Mouse (Mus musculus) urinary bladder, postnatal 10 days (tissue): ENCODE measurements around the gene Gm28374.

Experiments used
- DNase-seq: peaks from one replicate; pipeline ENCODE4 v3.0.0; 2022; ENCODE audit warnings: low spot score

Gene Gm28374

DNA sequence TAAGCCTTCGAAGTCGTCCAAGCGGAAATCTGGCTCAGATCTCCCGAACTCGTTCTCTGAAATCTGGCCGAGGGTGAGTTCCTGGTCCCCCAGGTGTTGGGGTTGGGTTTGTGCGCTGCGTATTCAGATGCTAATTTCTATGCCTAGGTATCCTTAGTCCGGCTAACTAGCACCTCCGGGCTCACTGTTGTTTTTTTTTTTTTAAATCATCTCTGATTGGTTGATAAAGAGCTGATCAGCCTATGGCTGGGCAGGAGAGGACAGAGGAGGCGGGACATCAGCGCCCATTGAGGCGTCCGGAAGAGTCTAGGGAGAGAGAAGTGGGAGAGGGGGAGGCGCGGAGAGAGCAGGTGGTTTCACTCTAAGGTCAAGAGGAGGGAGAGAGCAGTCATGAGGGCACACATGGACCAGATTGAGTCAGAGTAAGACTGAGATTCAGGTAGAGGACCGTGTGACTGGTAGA lies 3.4 kb upstream of the Gm28374 start:
- DNase-seq: no peak

DNA sequence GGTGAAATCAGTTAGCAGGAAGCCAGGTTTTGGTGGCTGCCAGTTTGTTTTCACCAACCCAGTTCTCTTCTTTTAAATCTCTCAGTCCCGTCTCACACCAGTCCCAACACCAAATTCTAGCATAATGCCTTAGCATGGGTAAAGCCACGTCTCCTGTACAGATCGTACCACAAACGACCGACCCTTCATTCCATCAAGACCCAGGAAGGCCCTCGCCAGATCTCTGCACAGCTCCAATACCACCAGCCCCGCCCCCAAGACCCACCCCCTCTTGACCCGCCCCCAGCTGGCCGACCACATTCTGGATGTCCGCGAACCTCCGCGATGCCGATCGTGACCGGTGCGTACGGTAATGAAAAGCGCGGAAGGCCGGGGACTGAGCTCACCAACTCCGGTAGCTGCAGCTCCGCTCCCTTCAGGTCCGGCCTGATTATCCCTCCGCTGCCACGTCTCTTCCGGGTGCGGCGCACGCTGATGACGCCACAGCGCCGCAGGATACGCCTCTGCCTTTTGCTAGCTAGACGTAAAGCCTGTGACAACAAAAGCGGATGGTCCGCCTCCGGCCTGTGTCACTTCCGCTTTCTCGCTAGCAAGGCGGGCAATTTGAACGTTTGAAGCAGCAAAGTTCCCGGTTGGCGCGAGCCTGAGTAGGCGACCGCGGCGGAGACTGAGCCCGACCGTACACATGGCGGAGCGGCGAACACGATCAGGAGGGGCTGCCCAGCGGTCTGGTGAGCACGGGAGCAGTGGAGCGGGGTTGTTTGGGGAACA lies 2.6 kb upstream of the Gm28374 start, which contains the start of the genes Zfpl1 and Cdca5:
Gene Zfpl1, minus strand, starts transcription at position 479 of the 771 bp plus-strand sequence.
Gene Cdca5, plus strand, starts transcription at position 506 of the 771 bp plus-strand sequence.
- DNase-seq: peak; percentile 83

DNA sequence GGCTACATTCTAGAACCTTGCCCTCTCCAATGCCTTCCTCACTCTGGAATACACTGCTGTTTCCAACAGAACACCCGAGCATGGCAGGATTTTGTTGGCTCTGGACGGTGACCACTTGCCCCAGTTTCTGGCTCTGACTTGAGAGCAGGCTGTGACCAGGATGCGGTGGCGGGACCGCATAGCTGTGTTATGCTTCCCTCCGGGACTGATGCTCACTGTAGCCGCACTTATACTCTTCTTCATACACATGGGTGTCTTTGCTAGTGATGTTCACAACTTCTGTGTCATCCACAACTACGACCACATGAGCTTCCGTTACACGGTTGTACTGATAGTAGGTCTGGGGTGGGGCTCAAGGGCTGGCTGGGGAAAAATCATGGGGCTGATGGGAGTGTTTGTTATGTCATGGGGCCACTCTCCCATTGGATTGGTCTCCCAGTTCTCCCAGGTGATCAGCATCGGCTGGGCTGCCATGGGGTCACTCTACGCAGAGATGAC lies 2.0 kb downstream of the Gm28374 start, which contains the start of gene Tmem262:
Gene Tmem262, plus strand, starts transcription at position 51 of the 498 bp plus-strand sequence.
- no peak for DNase-seq

DNA sequence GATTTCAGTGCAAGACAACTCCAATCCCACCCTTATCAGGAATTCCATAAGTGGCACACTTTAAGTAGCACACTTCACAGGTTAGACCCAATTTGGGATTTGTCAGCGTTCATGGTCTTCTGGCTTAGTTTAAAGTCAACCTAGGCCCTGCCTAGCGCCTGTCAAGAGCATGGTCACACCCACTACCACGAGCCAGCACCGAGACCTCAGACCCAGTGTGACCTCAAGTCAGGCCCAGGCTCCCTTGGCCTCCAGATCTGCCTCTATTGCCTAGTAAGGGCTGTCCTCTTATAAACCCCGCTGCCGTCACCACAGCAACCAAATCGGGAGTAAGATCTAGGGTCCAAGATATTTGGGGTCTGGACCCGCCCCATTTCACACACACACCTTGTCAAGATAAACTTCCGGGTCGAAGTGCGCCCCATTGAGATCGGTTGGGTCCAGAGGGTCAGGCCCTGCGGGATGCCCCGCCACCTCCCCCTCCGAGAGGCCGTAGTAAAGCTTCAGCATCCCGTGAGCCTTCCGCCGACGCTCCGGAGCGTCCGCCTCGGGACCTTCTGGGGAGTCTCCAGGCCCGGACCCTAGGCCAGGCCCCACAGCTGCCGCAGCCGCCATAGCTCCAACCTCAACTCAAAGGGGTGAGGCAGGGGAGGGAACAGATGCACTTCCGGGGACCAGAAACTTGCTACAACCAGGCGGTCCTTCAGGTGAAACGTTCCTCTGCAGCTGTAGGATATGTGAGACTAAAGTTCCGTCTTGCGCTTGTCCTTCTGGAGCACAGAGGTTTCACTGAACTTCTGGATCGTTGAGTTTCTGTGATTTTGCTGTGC lies 5.3 kb downstream of the Gm28374 start, which contains the start of gene Vps51:
Gene Vps51, minus strand, starts transcription at position 668 of the 830 bp plus-strand sequence.
- DNase-seq: peak; percentile 38

DNA sequence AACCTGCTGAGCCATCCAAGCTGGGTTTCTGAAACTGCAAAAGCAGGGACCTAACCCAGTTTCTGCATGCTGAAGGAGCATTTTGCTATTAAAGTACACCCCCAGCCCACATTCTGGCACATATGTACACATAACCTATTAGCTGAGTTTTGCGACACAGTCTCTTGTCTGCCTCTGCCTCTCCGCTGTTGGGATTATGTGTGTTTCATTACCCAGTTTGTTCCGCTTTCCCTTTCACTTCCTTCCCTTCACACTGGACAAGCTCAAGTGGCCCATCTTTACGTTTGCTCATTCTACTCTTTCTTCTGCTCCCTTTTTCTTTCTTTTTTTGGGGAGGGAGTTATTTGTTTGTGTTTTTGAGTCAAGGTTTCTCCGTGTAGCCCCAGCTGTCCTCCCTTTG lies 8.2 kb downstream of the Gm28374 start:
- no peak for DNase-seq

DNA sequence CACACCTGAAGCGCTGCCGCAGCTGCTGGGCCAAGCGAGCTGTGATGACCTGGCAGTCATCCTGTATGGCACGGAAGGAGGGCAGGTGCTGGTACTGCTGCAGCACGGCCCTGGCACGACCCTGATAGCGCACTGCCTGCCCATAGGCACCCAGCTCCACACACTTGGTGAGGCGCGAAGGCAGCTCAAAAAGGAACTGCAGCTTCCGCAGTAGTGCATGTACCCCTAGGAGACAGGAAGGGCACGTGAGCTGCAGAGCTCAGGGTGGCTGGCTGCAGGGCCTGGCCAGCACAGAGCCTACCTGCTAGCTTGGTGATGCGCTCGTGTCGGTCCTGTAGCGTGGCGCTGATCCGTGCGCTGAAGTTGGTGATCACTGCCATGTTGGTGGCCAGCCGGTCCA lies 10.8 kb downstream of the Gm28374 start:
- DNase-seq: no peak

DNA sequence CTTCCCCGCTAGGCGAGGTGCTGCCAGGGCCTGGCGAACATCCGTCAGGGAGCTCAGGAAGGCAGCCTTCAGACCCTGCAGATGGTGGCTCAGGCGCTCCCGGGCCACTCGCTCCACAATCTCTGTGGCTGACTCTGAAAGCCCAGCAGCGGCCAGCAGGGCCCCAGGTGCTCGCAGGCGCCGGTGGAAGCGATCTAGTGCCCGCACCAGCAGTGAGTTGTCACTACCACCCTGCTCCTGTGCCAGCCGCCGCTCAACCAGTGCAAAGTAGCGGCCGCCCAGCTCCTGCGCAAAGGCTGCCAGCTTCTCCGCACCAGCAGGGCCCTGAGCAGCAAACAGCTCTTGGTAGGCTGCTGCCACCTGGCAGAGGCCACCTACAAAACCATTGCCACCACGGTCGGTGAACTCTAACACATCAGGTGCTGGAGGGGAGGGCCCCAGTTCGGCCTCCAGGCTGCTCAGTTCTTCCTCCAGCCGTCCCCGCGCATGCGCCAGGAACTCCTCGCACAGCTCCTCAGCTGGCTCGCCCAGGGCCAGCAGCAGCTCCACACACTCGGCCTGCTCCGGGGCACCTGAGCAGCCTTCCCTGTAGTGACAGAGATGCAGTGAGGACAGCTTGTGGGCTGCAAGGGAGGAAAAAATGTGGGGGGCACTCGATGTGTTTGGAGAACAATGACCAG lies 11.3 kb downstream of the Gm28374 start:
- no peak for DNase-seq

DNA sequence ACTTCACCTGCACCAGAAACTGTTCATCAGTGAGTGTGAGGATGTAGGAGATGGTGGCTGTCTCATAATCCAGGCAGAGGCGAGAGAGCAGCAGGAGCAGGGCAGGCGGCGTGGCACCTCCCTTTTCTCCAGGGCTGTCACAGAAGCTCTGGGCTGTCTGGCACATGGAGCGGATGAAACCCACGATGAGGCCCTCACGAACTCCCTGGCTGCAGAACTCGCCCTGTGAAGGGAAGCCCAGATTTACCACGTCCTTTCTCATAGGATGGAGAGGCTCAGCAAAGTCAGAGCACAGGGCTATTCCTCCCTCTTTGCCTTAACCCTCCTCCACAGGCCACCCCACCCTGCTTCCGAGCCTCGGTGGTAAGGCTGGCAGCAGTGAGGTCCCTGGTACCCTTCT lies 12.2 kb downstream of the Gm28374 start:
- no peak for DNase-seq

DNA sequence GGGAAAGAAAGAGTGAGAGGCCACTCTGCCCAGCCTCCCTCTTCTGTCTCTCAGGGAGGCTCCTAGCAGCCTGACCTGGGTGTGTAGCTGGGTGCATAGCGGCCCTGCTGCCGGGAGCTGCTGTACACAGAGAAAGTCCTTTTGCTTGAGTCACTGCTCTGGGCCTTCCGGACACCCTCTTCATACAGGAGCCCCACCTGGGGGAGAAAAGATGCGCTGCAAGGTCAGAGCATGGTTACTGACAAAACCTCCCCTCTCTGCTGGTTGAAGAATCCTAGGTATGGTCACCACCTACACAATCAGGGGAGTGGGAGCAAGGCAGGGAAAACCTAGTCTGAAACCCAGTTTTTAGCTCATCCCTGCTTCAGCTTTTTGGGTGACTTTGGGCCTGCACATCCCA lies 13.1 kb downstream of the Gm28374 start:
- no peak for DNase-seq

DNA sequence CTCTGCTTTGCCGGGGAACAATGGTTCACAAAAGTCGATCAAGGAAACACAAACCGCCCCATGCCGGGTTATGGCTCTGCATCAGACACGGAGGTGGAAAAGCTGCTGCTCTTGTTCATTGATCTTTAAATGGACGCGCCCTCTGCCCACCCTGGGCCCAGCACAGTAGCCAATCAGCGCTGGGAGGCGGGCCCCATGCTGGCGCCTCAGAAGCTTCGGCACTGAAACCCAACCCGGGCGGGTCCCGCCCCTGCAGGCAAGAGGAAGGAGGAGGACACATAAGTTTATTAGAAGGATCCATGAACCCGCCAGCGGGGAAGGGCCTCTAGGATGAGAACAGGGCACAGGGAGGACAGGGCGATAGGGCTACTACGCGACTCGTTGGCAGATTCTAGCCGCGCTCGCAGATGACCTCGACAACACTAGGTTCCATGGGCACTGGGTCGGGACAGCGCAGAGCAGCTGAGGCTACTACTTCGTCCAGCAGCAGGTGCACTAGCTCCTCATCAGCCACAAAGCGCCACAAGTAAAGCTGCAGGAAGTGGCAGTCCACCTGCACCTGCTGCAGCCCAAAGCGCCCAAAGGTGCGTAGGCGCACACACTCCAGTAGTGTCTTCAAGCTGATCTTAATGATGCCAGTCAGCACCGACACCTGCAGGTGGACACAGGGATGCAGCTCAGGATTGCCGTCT lies 14.2 kb downstream of the Gm28374 start, which contains the start of gene Tm7sf2:
Gene Tm7sf2, minus strand, starts transcription at position 650 of the 692 bp plus-strand sequence.
- DNase-seq: peak; percentile 64

DNA sequence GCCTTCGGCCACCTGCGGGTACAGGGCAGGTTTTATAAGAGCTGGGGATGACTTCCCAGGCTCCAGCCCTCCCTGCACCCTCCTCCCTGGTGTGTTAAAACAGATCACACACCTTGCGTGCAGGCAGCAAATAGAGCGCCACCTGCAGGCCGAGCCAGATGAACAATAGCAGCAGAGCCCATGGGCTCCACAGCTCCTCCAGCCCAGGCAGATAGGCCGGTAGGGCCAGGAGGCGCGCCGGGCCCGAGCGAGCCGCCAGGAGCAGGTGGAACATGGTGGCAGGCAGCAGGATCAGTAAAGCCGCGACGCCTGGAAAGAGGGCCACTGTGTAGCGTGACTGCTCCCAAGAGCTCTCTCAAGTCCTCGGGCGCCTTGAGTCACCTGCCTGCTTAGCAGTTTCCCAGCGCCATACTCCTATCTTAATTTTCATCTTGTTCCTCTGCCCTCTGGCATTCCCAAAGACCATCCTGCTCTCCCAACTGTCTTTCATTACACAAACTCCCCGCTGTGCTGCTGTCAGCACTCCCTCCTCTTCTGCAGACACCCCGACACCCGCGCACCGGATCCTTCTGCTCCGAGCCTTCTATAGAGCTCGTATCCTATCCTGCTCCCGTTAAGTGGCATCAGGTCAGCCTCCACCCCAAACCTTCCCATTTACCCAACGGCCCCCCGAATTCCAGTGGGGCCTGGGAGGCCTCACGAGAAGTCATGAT lies 14.9 kb downstream of the Gm28374 start:
- DNase-seq: no peak

DNA sequence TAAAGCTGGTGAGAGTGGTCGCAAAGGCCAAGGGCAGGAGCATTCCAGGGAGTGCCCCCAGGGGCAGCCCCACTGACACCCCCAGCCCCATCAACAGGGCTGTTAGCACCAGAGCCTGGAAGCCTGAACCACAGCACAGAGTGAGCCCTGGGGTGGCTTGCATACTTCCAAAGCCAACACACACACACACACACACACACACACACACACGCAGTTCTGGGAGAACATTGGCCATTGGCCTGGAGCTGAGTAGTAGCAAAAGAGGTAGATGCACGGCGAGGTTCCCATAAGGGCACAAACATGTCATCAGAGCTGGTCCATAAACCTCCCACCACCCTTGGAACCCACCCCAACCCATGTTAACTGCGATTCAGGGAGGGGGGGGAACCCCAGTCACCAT lies 15.5 kb downstream of the Gm28374 start:
- no peak for DNase-seq

DNA sequence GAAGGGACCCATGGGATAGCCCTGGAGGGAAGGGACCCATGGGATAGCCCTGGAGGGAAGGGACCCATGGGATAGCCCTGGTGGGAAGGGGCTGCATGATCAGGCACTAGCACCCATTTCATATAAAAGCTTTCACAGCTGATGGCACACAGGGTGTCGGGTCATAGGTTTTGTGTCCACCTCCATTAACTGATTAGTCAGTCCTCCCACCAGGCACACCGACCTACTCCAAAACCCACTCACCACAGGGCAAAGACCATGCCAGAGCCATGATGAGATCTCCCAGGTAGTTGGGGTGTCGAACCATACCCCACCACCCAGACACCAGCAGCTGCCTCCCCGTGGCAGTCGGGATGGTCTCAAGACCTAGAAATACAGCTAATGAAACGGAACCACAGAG lies 19.0 kb downstream of the Gm28374 start:
- DNase-seq: no peak

DNA sequence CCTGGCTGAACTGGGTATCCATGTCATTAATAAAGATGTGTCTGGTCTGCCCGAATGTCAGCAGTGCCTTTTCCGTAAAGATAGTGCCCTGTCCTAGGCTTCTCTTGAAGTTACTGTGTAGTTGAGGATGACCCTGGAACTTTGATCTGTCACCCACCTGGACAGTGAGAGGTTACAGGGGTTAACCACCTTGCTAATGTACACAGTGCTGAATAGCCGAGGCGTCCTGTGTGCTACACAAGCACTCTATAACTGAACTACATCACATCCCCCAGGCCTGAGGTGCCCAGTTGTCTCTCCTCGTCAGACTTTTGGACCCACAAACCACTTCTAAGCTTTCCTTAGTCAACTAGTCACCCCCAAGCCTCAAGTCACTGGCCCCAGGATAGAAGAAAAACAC lies 19.6 kb downstream of the Gm28374 start:
- DNase-seq: no peak

DNA sequence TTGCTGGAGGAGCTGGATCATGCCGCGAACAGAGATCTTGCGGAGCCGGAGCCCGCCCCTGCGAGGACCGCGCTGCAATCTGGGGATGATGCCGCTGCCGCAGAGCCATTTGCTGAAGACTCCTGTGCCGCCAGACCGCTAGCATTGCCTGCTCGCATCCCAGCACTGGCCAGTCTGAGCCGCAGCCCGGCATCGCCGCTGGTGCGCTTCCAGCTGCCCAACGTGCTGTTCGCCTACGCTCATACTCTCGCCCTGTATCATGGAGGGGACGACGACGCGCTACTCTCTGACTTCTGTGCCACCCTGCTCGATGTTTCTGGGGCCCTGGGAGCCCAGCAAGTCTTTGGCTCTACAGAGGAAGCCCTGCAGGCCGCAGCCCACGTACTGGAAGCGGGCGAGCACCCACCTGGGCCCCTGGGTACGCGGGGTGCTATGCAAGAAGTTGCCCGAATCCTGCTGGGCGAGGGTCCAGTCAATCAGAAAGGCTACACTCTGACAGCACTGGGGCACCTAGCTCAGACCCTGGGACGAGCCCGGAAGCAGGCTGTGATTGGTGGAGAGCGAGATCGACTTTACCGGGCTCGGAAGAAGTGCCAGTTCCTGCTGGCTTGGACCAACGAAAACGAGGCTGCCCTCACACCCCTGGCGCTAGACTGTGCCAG lies 20.3 kb downstream of the Gm28374 start:
- DNase-seq: no peak

DNA sequence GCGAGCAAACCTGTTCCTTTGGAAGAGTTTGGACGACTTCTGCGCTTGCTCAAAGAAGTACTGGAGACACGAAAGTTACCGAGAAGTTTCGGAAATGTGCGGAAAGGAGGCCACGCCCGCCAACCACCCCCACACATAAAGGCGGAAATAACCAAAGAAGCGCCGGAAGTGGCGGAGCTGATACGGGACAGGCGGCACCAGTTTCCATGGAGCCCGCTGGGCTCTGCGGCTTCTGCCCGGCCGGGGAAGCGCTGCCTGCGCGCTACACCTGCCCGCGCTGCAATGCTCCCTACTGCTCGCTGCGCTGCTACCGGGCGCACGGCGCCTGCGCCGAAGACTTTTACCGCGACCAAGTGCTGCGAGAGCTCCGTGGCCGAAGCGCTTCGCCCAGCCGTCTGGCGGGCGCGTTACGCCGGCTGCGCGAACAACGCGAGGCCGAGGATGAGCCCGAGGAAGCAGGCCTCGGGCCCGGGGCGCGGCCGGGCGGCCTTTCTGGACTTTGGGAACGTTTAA lies 21.0 kb downstream of the Gm28374 start, which contains the start of gene Znhit2:
Gene Znhit2, plus strand, starts transcription at position 172 of the 513 bp plus-strand sequence.
- peak; percentile 62 for DNase-seq

DNA sequence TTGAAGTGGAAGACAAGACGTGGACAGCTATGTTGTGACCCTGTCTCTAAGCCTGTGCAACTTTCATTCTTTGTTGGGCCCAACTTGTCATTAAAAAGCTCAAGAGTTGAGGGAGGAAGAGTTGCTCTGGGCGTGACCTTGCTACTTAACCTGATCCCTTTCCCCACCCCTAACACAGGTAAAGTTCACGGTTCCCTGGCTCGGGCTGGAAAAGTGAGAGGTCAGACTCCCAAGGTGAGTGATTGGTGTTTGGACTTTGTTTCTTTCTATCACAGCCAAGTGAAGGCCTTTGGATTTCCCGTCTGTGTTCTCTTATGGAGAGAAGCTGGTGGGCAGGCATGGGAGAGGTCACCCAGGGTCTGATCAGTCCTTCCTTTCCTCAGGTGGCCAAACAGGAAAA lies 23.1 kb downstream of the Gm28374 start:
- no peak for DNase-seq

DNA sequence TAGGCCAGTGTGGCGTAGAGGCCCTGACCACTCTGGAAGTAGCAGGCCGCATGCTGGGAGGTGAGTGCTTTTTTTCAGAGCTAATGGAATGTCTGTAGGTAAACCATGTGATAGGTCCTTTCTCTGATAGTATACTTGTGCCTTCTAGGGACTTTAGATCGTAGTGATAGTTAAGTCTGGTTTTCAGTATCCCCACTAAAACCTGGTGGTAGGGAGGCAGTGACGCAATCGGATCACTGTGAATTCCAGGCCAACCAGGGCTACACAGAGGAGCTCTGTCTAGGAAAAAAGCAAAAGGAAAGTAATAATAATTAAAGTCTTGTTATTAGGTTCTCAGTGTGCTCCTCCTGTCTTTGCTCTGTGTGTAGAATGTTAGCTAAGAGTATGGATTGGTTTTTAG lies 23.5 kb downstream of the Gm28374 start:
- DNase-seq: no peak

DNA sequence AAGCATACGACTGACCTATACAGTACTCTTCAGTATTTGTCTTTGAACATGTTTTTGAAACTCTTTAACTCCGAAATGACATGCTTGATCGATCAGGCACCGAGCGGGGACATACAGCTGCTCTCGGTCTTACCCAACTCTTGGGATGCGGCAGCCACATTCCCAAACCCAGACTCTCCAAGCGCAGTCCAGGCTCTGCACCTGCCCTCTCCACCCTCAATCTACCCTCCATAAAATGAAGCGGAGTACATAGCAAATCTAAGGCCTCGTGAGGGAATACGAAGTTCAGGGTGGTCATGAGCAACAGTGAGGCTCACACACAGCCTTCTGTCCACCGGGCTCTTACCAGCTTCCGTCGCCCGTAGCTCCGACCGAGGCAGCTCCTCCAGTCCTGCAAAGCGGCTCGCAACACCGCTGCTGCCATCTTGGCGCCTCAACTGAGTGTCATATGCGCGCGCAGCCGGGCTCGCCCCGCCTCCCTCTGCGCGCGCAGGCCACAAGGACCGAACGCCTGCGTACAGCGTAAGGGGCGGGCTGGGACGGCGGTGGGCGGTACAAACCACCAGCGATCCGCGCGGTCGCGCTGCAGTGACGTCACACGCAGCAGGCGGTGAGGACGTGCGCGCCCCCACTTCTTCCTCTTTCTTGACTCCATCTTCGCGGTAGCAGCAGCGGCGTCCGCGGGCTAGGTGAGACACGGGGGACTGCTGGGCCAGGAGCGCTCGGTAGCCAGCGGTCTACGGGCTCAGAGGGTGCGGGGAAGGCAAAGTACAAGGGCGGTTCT lies 24.6 kb downstream of the Gm28374 start, which contains the start of the genes Mrpl49 and Fau:
Gene Mrpl49, minus strand, starts transcription at position 473 of the 784 bp plus-strand sequence.
Gene Fau, plus strand, starts transcription at position 532 of the 784 bp plus-strand sequence.
- DNase-seq: peak; percentile 93
